Mouse (Mus musculus): ENCODE measurements around the gene Nt5c2. TPM values are rescaled to one million over a fixed set of nuclear protein-coding genes. Genes with fewer than 3 reads are reported as not detected.

The Nt5c2 gene
- polyA plus RNA-seq, 1 experiment from 2014 or later, result 68.8 TPM

DNA sequence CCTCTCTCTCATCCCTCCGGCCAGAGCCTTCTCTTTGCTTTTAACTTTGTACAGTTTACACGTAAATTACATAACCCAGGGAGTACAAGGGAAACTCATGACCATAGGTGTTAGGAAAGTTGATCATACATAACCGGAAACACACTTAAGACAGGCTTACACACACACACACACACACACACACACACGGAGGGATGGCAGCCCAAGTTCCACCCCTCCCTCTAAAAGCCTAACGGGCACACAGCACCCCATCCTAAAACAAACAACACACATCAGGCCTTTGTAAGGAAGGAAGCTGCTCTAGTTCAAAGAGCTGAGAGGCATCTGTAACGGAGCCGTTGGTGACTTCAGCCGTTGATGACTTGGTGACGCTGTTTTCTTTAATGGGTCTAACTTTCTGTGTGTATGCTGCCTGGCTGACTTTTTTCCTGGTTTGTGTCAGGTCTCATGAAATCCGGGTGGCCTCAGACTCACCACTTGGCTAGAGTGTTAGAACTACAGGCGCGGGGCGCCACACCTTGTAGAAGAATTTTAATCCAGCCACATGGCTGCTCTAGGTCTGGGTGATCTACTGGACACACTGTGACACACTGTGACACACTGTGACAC is 44.7 kb downstream of the Nt5c2 start:
- 66% methylated on average over 13 of the region's 13 CpGs for WGBS
- ATAC-seq, result no peak
- no peak overlapping the region for H3K9ac ChIP-seq

DNA sequence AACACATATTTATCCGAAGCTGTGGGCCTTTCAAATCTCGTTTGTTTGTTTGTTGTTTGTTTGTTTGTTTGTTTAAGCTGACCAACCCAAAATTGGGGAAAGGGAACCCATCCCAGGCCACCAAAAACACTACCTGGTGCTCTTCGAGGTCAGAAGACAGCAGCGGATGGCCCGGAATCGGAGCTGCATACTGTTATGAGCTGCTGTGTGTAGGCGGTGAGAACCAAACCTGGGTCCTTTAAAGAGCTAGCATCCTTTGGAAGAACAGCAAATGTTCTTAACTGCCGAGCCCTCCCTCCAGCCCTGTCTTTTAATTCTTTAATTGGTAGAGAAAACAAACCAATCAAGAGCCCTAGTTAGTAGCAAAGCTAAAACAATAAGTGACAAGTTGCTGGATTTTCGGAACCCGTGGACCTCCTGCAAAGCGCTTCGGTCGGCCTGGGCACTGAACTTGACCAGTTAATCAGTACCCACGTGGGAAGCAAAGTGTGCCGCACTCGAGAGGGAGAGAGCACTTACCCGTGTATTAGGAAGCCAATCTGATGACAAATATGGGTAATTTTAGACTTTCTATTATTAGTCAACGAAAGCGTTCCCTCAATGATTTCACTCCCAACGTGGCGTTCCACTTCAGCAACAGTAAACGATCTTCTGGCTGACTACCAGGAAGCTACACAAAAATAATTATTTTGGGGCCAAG is 45.5 kb downstream of the Nt5c2 start:
- H3K4me2 ChIP-seq, result no peak overlapping the region
- no peak overlapping the region for H3K9ac ChIP-seq
- ATAC-seq, result no peak
- H3K27me3 ChIP-seq, result no peaks in the 10 kb centered on the region
- H3K4me3 ChIP-seq, result no peak overlapping the region
- H3K4me1 ChIP-seq, result peaks cover 27% of the 10 kb centered on the region
- H3K36me3 ChIP-seq (ENCODE audit: poor library complexity, severe bottlenecking), result no peaks in the 10 kb centered on the region
- 68% methylated on average over 22 of the region's 22 CpGs for WGBS
- no peaks in the 10 kb centered on the region for H3K9me3 ChIP-seq (replicated peaks)
- no peak overlapping the region for H3K27ac ChIP-seq

More for the DNA sequence above, 44.7 kb downstream of the Nt5c2 start:
- peak overlapping the region; percentile 36; the same call in 1 of the 2 replicates for H3K27ac ChIP-seq
- H3K36me3 ChIP-seq (ENCODE audit: poor library complexity, severe bottlenecking), result no peaks in the 10 kb centered on the region
- no peaks in the 10 kb centered on the region for H3K9me3 ChIP-seq (replicated peaks)
- peaks cover 27% of the 10 kb centered on the region for H3K4me1 ChIP-seq
- H3K4me2 ChIP-seq, result no peak overlapping the region
- no peak overlapping the region for H3K4me3 ChIP-seq
- no peaks in the 10 kb centered on the region for H3K27me3 ChIP-seq

DNA sequence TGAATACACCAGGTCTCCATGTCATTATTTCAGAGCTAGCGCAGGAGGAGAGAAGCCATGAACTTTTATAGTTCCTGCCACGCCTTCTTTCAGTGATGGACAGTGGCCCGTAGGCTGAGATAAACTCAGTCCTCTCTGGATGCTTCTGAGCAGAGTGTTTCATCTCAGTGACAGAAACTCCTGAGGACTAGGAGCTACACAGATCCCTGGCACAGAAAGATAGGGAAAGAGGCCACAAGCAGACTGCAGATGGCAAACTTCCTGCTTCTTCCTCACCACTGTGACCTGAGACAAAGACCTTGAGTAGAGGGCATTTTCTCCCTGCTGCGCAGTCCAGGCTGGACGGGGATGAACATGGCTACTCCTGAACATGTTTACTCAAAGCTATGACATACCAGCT is 46.1 kb downstream of the Nt5c2 start:
- ATAC-seq, result no peak
- H3K4me1 ChIP-seq, result peaks cover 27% of the 10 kb centered on the region
- no peak overlapping the region for H3K9ac ChIP-seq
- no peak overlapping the region for H3K4me2 ChIP-seq
- H3K9me3 ChIP-seq (replicated peaks), result no peaks in the 10 kb centered on the region
- no peak overlapping the region for H3K4me3 ChIP-seq
- H3K27me3 ChIP-seq, result no peaks in the 10 kb centered on the region
- H3K36me3 ChIP-seq (ENCODE audit: poor library complexity, severe bottlenecking), result no peaks in the 10 kb centered on the region
- 92% methylated on average over 5 of the region's 5 CpGs for WGBS
- H3K27ac ChIP-seq, result no peak overlapping the region

- no peaks in the 10 kb centered on the region for H3K27me3 ChIP-seq
- no peak overlapping the region for H3K4me3 ChIP-seq
- WGBS, result 32% methylated on average over 4 of the region's 4 CpGs
- no peaks in the 10 kb centered on the region for H3K9me3 ChIP-seq (replicated peaks)
- H3K9ac ChIP-seq, result no peak overlapping the region
- H3K4me2 ChIP-seq, result no peak overlapping the region
- ATAC-seq, result no peak
- peaks cover 27% of the 10 kb centered on the region for H3K4me1 ChIP-seq
- no peaks in the 10 kb centered on the region for H3K36me3 ChIP-seq (ENCODE audit: poor library complexity, severe bottlenecking)
- no peak overlapping the region for H3K27ac ChIP-seq
Measured at GRCm38 (mm10) chr19:46967861-46968260, 47.1 kb downstream of the Nt5c2 start.

GRCm38 (mm10) chr19:46966330-46966729 is 48.6 kb downstream of the Nt5c2 start:
- Histone ChIP-seq H3K27ac (no peak overlapping the region), H3K27me3 (no peaks in the 10 kb centered on the region), H3K9ac (no peak overlapping the region), H3K9me3 (replicated peaks) (no peaks in the 10 kb centered on the region), H3K4me3 (no peak overlapping the region), H3K4me2 (no peak overlapping the region), H3K4me1 (peaks cover 22% of the 10 kb centered on the region), H3K36me3 (ENCODE audit: poor library complexity, severe bottlenecking) (no peaks in the 10 kb centered on the region)
- no peak for ATAC-seq
- WGBS, result 94% methylated on average over 6 of the region's 6 CpGs

GRCm38 (mm10) chr19:46965496-46965895 is 49.5 kb downstream of the Nt5c2 start:
- ATAC-seq, result no peak
- Histone ChIP-seq H3K27me3 (no peaks in the 10 kb centered on the region), H3K4me1 (peaks cover 21% of the 10 kb centered on the region), H3K36me3 (ENCODE audit: poor library complexity, severe bottlenecking) (no peaks in the 10 kb centered on the region), H3K4me3 (no peak overlapping the region), H3K9ac (no peak overlapping the region), H3K4me2 (no peak overlapping the region), H3K27ac (no peak overlapping the region), H3K9me3 (replicated peaks) (no peaks in the 10 kb centered on the region)

- no peak overlapping the region for H3K4me3 ChIP-seq
- 75% methylated on average over 9 of the region's 9 CpGs for WGBS
- ATAC-seq, result no peak
Measured at GRCm38 (mm10) chr19:46964353-46964752, 50.6 kb downstream of the Nt5c2 start.

GRCm38 (mm10) chr19:46963440-46963839 is 51.5 kb downstream of the Nt5c2 start:
- Histone ChIP-seq H3K4me1 (peaks cover 31% of the 10 kb centered on the region), H3K9ac (no peak overlapping the region), H3K27me3 (no peaks in the 10 kb centered on the region), H3K4me2 (no peak overlapping the region), H3K36me3 (ENCODE audit: poor library complexity, severe bottlenecking) (no peaks in the 10 kb centered on the region), H3K27ac (no peak overlapping the region), H3K4me3 (no peak overlapping the region), H3K9me3 (replicated peaks) (no peaks in the 10 kb centered on the region)
- ATAC-seq, result no peak

More at GRCm38 (mm10) chr19:46964353-46964752, 50.6 kb downstream of the Nt5c2 start:
- Histone ChIP-seq H3K27me3 (no peaks in the 10 kb centered on the region), H3K4me1 (peaks cover 27% of the 10 kb centered on the region), H3K4me2 (no peak overlapping the region), H3K27ac (no peak overlapping the region), H3K9me3 (replicated peaks) (no peaks in the 10 kb centered on the region), H3K36me3 (ENCODE audit: poor library complexity, severe bottlenecking) (no peaks in the 10 kb centered on the region), H3K9ac (no peak overlapping the region)

- 25% methylated on average over 7 of the region's 7 CpGs for WGBS
- no peaks in the 10 kb centered on the region for H3K36me3 ChIP-seq (ENCODE audit: poor library complexity, severe bottlenecking)
- H3K9me3 ChIP-seq (replicated peaks), result no peaks in the 10 kb centered on the region
- H3K4me3 ChIP-seq, result peak overlapping the region; percentile 72; the same call in 1 of the 2 replicates
- no peak for ATAC-seq
- peaks cover 36% of the 10 kb centered on the region for H3K4me1 ChIP-seq
- H3K27me3 ChIP-seq, result no peaks in the 10 kb centered on the region
- H3K27ac ChIP-seq, result peak overlapping the region; percentile 97; the same call in 1 of the 2 replicates
- H3K4me2 ChIP-seq, result peak overlapping the region; percentile 73
- no peak overlapping the region for H3K9ac ChIP-seq
Measured at GRCm38 (mm10) chr19:46962841-46963240, 52.1 kb downstream of the Nt5c2 start.

- H3K27ac ChIP-seq, result peak overlapping the region; percentile 97
- H3K27me3 ChIP-seq, result no peaks in the 10 kb centered on the region
- ATAC-seq, result peak; percentile 92
- H3K4me2 ChIP-seq, result peak overlapping the region; percentile 73
- H3K4me3 ChIP-seq, result peak overlapping the region; percentile 72
- peaks cover 36% of the 10 kb centered on the region for H3K4me1 ChIP-seq
- H3K9ac ChIP-seq, result peak overlapping the region; percentile 92
- no peaks in the 10 kb centered on the region for H3K9me3 ChIP-seq (replicated peaks)
- no peaks in the 10 kb centered on the region for H3K36me3 ChIP-seq (ENCODE audit: poor library complexity, severe bottlenecking)
- WGBS, result 0% methylated on average over 28 of the region's 54 CpGs
Measured at GRCm38 (mm10) chr19:46962171-46962772, 52.7 kb downstream of the Nt5c2 start.

DNA sequence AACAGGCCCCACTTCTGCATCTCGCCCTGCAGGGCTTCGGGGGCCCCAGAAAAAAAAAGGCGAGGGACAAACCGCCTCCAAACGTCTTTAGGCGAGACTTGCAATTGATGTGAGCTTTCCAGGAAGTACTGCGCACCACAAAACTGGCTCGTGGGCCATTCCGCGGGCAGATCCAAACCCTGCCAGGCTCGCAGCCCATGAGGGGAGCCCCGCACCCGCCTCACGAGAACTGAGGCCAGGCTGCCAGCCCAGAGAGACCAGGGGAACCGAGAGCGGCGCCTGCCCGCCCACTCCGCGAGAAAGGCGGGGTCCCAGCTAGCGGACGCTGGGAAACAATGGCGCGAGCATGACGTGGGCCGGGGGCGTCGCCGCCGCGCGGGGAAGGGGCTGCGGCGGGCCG is 53.3 kb downstream of the Nt5c2 start:
- Histone ChIP-seq H3K4me3 (peak overlapping the region; percentile 72), H3K36me3 (ENCODE audit: poor library complexity, severe bottlenecking) (no peaks in the 10 kb centered on the region), H3K9me3 (replicated peaks) (no peaks in the 10 kb centered on the region), H3K27ac (peak overlapping the region; percentile 97), H3K4me2 (peak overlapping the region; percentile 73), H3K9ac (peak overlapping the region; percentile 92), H3K4me1 (peaks cover 36% of the 10 kb centered on the region), H3K27me3 (no peaks in the 10 kb centered on the region)
- ATAC-seq, result peak; percentile 93
- WGBS, result under 1% methylated on average over 36 of the region's 36 CpGs

GRCm38 (mm10) chr19:46961047-46961651 is 53.8 kb downstream of the Nt5c2 start:
- H3K4me1 ChIP-seq, result peaks cover 36% of the 10 kb centered on the region
- peak overlapping the region; percentile 73 for H3K4me2 ChIP-seq
- ATAC-seq, result peak; percentile 11
- peak overlapping the region; percentile 72 for H3K4me3 ChIP-seq
- peaks cover 4% of the 10 kb centered on the region; the same call in 1 of the 2 replicates for H3K36me3 ChIP-seq (ENCODE audit: poor library complexity, severe bottlenecking)
- H3K9ac ChIP-seq, result peak overlapping the region; percentile 92
- peak overlapping the region; percentile 97 for H3K27ac ChIP-seq
- no peaks in the 10 kb centered on the region for H3K9me3 ChIP-seq (replicated peaks)
- WGBS, result 3% methylated on average over 22 of the region's 22 CpGs
- no peaks in the 10 kb centered on the region for H3K27me3 ChIP-seq

Data from forebrain, embryonic 13.5 days (tissue).